Mouse (Mus musculus) ES-E14 (cell line): ENCODE measurements at regions not wholly inside any gene's neighbourhood (a gene's known extent, or its start where the extent isn't known, plus 50 kb on each side); places are given as distances from the start of the nearest gene placed in this dataset.

Experiments used
- ZC3H11A ChIP-seq: IDR thresholded peaks from 2 replicates; pipeline ENCODE4 v1.6.1; 2012; ENCODE audit warnings: low read depth, mild to moderate bottlenecking, inconsistent platforms, low read length, borderline replicate concordance
- ZNF384 ChIP-seq: IDR thresholded peaks from 2 replicates; pipeline ENCODE4 v1.6.1; 2012; ENCODE audit warnings: low read depth, low read length, inconsistent platforms

DNA sequence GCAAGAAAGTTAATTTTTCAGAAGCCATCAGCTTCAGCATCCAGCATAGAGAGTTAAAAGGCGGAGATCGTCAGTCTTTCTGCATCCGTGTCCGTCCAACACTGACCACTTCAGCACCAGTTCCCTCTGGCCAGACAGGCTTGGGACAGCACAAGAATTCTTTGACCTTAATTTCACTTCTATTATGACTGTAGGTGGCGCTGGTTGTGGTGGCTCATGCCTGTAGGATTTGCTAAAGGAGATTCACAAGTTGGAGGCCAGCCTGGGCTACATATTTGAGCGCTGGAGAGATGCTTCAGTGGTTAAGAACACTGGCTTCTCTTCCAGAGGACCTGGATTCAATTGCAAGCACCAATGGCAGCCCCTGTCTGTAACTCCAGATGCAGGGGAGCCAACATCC is 66.0 kb downstream of the Amer2 start:
- TF ChIP-seq ZC3H11A = no peak
- TF ChIP-seq ZNF384 = no peak
